Mouse (Mus musculus) G1E (cell line): ENCODE measurements around the gene Plce1.

Experiments used
- CTCF ChIP-seq: IDR thresholded peaks from 2 replicates; pipeline ENCODE4 v1.5.1; 2012; ENCODE audit warnings: low read depth, low read length, inconsistent platforms, mixed read lengths
- GATA2 ChIP-seq: IDR thresholded peaks from 2 replicates; pipeline ENCODE4 v1.6.1; 2012; ENCODE audit warnings: low read depth, low read length, inconsistent platforms, borderline replicate concordance
- TAL1 ChIP-seq: conservative IDR thresholded peaks from 2 replicates; pipeline ENCODE4 v1.6.1; 2012; ENCODE audit warnings: low read depth, low read length, inconsistent platforms, mixed read lengths

DNA sequence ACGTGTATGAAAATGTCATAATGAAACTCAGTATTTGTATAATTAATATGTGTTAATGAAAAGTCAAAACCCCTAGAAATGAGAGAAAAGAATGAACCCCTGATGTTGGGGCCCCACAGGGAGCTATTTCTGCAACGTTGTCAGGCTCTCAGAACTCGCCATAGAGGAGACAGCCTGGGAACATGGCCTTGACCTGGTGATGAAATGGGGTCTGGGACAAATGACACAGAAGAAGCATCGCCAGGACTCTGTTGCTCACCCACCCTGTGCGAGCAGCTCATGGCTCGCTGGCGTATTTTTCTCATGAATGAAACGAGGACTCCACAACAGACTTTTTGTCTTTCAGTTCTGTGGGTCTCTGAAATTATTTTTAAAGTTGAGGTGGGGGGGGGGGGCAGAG lies 109.0 kb downstream of the Plce1 start:
- TF ChIP-seq TAL1 = no peak
- no peak for TF ChIP-seq CTCF
- no peak for TF ChIP-seq GATA2
